Mouse (Mus musculus) left cerebral cortex, postnatal 14 days (tissue): ENCODE results near the gene Rad51. TPM values are rescaled to one million over a fixed set of nuclear protein-coding genes. Genes with fewer than 3 reads are reported as not detected.

Experiments
- DNase-seq, 2 experiments: peaks; one replicate each; pipeline ENCODE4 v3.0.0; 2021 to 2022; ENCODE audit warnings: low spot score in 2 of 2, mixed read lengths in 1 of 2
- intact Hi-C: fragments of 180-260 bp; cut with DNase I; formaldehyde crosslinking; loops from one replicate; pipeline ENCODE4 v1.15.1; 2025
- total RNA-seq, 2 experiments: library from RNA; stranded (reverse); gene quantifications; 2 replicates each; pipeline ENCODE4 v1.2.3; 2021

Gene Rad51
- total RNA-seq, 2 experiments from 2014 or later = 1.5 to 3.3 TPM

DNA sequence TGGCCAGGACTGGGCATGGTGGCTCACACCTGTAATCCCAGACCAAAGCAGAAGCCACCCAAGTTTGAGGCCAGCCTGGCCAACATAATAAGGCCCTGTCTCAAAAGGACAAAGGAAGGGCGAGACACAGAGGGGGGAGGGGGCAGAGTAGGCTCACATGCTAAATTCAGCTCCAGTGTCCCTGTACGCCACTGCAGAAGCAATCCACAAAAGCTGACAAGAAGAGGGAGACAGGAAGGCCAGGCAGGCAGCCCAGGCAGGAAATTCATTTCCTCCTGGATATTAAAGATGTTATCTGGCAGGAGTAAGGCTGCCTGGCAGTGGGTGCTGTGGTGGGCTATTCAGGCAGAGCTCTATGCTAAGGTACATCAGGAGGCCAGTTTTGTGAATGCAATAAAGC, 48.7 kb downstream of the Rad51 start:
- intact Hi-C loops = no loop called here

DNA sequence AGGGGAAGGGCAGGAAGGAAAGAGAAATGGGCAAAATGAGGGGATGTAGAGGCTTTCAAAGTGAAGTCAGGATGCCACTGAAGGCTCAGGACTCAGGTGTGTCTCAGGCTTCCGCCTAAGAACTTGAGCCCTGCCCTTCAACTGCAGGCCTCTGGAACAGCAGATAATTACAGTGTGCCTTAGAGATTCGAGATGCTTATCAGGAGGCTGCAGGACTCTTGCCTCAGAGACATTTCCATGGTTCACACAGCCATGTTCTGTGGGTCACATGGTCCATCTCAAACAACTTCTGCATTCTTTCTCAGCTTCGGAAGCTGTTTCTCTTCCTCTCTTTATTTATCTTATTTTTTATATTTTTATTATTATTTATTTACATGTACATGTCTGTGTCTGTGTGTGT, 50.5 kb downstream of the Rad51 start:
- no peak for DNase-seq
- intact Hi-C loops = no loop called here

More for the DNA sequence above, 48.7 kb downstream of the Rad51 start:
- no peak for DNase-seq

DNA sequence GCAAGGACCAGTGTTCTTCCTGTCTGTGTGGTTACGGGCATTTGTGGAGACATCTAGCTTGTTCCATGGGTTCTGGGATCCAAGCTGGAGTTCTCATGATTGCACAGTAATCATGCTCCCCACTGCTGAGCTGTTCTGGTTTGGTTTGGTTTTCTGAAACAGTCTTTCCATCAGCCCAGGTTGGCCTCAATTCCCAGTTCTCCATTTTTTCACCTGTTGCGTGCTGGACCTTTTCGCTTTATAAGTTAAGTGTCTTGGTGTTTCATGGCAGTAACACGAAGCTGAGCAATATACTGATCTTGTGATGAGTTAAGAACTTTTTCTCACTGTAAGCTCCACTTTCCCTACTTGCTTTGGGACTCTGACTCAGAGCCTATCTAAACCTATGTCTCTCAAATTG, 51.4 kb downstream of the Rad51 start:
- DNase-seq = no peak
- intact Hi-C loops = no loop called here

DNA sequence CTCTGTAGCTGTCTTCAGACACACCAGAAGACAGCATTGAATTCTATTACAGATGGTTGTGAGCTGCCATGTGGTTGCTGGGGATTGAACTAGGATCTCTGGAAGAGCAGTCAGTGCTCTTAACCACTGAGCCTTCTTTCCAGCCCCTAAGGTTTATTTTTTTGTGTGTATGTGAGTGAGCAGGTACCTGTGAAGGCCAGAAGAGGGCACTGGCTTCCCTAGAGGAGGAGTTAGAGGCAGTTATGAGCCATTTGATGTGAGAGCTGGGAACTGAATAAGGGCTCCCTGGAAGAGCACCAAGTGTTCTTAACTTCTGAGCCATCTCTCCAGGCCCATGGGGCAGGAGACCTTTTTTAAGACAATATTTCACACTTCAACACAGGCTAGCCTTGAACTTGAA, 52.8 kb downstream of the Rad51 start:
- intact Hi-C loops = no loop called here
- DNase-seq = no peak

DNA sequence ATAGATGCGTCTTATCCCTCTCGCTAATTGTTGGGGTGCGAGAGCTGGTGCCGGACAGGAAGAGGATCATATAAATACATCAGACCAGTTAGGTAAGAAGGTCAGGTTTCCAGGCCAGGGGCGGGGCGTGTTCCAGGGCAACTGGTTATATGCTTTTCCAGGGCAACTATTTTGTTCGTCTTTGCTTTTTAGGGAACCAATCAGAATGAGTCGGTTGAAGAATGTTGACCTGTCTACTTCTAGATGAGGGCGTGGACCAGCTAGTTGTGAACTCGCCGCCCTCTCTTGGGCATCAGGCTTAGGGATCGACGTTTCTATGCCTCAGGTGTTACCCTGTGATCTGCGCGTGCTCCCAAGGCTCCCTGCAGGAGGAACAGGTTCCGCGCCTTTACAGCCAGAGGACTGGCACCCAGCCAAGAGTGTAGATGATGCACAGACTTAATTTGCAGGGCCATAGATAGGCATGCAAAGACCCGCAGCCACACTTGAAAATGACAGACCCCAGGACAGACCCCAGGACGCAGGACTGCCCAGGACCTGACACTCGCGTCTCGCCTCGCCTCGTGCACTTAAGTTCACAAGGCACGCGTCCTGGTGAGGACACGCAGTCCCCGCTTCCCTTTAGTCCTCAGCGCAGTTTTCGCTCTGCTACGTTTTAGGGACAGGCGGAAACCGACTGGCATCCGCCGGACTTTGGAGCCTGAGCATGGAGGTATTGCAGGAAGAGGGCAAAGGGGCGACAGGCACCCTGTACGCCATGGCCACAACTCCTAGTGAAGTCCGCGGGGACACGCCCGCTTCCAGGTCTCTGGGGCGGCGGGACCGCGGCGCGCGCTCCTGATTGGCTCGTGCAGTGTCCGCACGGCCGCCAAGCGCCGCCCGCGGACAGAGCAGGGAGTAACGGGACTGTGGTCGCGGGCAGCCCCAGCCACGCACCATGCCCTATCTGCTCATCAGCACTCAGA, 54.6 kb downstream of the Rad51 start, which contains the start of gene Gchfr:
Gene Gchfr (plus strand): TSS at position 873 of the 965 bp plus-strand sequence.
- peak in 1 of 2 experiments; percentile 28 for DNase-seq

DNA sequence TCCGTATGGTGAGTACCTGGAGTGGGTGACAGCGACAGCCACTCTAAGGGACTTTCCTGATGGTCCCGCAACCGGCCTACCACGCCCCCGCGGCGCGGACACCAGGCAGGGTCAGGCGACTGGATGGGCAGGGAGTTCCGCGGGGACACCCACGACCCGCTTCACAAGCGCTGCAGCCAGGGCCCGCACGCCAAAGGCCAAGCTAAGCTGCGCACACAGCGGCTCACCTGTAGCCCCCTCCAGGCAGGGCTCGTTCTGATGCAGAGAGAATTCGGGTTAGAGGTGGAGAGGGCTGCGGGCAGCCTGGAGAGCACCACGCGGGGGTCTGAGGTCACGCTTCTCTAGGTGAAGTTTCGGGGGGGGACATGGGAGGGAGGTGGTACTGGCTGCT, 55.3 kb downstream of the Rad51 start:
- intact Hi-C loops = no loop called here
- no peak for DNase-seq

More for the DNA sequence above, 54.6 kb downstream of the Rad51 start, which contains the start of gene Gchfr:
- intact Hi-C loops = no loop called here

DNA sequence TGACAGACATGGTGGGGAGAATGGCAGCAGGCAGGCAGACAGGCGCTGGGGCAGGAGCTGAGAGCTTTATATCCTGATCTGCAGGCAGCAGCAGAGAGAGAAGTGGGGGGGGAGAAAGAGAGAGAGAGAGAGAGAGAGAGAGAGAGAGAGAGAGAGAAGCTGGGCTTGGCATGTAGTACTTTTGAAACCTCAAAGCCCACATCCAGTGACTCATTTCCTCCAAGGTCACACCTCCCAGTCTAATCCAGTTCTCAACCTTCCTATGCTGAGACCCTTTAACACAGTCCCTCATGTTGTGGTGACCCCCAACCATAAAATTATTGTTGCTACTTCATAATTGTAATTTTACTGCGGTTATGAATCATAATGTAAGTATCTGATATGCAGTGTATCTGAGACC, 57.7 kb downstream of the Rad51 start:
- intact Hi-C loops = no loop called here
- DNase-seq = no peak

DNA sequence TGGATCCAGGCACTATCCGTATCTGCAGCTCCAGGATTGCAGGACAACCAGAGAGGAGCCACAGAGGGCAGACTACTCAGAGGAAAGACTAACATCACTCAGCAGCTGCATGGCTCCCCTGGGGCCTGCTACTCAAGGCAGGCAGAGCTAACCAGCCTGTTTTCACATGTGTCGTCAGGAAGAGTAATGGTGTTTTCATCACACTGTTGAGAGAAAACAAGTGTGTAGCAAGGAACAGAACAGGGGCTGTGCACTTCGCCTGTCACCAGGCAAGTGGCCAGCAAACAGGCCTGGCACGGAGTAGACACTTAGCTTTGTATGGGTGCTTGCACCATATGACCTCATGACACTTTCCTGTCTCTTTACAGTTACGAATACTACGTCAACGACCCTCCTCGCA, 59.0 kb downstream of the Rad51 start:
- no peak for DNase-seq
- intact Hi-C loops = no loop called here

DNA sequence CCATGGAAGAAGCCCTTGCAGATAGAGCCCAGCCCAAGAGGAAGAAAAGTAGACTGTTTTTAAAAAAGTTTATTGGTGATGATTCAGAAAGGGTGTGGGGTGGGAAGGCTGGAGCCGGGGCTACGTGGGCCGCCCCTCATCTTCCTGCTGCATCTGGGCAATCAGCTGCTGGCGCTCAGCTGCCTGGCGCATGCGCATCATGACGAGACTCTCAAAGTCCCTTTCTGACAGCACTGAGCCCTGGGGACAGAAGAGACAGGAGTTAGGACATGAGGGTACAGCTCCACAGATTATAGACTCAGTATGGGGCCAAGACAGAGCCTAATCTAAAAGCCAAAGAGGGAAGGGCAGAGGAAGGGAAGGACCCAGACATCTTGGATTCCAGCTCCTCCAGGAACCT, 59.9 kb downstream of the Rad51 start:
- intact Hi-C loops = no loop called here

DNA sequence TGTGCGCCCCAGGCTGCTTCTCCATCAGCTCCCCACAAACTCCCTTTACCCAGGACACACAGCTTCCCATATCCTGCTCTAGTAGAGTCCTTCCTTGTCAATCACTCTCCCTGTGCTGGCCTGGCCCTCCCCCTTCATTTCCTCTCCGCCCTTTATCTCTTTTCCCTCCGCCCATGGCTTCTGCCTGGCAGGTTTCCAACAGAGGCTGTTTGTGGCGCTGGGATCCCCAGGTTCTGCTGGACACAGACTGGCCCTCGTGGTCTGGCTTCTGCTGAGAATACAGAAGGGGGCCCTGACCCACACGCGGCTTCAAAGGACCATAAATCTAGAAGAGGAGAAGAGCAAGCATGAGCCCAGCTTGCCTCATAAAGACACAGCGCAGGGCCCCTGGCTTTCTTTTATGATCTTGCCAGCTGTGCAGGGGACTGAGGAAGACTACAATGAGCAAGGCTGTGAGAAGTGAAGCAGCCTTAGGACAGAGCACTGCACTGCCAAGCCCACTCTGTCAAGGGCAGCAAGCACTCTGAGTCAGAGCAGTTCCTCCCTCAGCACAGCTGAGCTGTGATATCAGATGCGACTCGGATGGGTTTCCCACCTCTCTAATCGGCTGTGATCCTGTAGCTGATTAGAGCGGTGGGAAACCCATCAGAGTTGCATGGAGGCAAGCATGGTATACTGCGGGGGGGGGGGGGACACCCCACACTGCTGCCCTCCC, 60.4 kb downstream of the Rad51 start:
- peak in 1 of 2 experiments; percentile 33 for DNase-seq

More for the DNA sequence above, 59.9 kb downstream of the Rad51 start:
- no peak for DNase-seq

DNA sequence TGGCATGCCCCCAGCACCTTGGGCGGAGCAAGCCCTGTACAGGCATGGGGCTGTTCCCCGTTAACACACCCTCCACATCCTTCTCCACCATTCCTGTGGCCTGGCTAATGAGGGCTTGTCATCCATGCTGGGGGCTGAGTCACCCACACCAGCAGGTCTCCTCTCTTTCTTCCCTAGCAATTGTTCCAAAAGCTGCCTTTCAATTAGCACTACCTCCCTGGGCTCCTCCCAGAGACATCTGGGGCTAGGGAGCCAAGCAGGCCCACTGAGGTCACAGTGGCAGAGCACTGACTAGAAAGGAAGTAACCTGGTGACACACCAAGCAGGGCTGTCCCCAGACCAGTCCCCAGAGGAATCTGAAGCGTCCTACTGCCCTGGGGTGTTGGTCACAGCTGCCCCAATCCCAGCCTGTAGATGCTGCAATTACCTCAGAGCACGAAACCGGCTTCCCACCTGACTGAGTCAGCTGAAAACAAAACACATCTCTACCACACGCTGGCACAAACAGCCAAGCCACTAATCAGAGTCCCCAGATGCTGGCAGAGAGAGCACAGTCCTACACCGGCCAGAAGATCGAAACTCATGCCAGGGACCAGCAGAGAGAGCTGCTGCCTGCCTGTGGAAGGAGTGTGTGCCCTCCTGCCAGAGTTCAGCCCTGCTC, 61.5 kb downstream of the Rad51 start, which contains the start of gene Gm14137:
Gene Gm14137 (plus strand): TSS at position 519 of the 661 bp plus-strand sequence.
- no peak for DNase-seq
- intact Hi-C loops = no loop called here

More for the DNA sequence above, 60.4 kb downstream of the Rad51 start:
- intact Hi-C loops = no loop called here

DNA sequence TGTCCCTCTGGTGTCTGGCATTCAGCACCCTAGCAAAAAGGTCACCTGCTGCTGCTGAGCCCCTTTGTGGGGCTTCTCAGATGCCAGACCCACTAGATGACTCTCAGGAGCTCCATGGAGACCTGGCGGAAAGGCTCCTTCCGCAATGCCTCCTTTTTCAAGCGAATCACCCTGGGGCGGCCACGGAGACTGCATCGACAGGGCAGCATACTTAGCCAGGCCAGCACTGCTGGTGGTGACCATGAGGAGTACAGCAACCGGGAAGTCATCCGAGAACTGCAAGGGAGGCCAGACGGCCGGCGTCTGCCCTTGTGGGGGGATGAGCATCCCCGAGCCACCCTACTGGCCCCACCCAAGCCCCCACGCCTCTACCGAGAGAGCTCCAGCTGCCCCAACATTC, 62.3 kb downstream of the Rad51 start:
- intact Hi-C loops = no loop called here
- DNase-seq = no peak

DNA sequence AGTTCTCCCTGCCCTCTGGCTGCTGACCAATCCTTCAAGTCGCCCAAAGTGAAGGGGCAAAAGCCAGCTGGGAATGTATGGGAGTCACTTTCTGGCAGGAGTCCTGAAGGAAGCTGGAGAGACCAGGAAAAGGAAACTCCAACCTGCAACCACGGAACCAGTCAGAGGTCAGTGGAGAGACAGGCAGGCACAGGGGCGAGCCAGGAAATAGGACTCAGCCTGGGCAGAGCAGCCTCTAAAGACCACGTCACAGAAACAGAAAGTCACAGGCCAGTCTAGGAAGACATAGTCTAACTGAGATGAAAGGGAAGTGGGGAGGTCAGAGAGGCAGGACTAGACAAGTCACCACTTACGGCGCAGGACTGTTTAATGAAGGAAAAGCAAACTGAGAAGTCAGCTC, 63.0 kb downstream of the Rad51 start:
- intact Hi-C loops = no loop called here
- DNase-seq = no peak

DNA sequence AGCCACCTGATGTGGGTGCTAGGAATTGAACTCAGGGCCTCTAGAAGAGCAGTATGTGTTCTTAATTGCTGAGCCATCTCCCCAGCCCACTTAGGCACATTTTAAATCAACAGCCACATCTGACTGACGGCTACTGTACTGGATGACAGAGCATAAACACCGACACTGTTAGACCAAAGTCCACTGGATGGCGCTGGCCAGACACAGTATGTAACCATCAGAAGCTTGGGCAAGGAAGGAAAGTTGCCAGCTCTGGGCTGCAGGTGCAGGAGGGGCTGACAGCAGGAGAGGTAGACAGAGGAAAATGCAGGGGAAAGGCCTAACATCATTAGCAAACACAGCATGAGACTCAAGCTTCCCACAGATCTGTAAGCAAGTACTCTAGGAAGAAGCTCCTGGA, 64.2 kb downstream of the Rad51 start:
- intact Hi-C loops = no loop called here
- DNase-seq = no peak

DNA sequence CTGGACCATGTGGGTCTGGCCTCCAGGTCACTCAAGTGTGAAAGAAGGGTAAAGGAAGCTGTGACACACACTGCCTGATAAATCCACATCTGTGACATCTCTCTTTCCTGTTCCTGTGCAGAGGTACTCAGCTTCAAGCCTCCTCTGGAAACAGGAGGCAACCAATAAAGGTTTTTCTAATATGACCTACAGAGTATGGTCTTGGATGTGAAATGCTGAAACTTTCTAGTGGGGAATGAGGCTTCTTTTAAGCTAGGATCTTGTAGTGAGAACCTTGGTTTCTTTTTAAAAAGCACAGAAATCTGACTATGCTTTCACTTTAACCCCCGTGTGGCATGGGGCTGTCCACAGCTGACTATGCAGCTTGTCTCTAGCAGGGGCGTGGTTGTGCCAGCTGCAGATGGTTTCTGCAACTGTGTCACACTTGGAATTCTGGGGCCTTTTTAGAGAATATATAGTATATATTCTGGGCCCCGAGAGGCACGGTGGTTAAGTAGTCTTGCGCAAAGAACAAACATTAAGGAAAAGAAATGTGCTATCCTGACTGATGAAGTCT, 64.9 kb downstream of the Rad51 start:
- DNase-seq = no peak
- intact Hi-C loops = no loop called here

DNA sequence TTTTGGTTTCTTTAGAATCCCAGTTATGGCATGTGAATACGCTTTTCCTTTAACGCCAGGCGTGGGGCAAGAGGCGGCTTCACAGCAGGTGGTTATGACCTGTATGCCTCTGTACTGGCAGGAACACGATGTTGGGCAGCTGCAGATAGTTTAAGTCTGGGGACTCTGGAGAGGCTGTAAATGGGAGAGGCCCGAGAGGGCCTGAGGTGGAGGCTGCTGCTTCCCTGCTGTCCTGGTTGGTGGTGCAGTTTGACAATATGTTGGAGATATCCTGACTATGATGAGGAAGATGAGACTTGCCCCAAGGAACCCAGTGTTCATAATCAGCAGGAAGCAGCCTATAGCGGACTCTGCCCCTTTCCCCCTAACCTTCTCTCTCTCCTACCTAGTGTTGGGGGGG, 70.3 kb downstream of the Rad51 start:
- intact Hi-C loops = no loop called here
- no peak for DNase-seq

DNA sequence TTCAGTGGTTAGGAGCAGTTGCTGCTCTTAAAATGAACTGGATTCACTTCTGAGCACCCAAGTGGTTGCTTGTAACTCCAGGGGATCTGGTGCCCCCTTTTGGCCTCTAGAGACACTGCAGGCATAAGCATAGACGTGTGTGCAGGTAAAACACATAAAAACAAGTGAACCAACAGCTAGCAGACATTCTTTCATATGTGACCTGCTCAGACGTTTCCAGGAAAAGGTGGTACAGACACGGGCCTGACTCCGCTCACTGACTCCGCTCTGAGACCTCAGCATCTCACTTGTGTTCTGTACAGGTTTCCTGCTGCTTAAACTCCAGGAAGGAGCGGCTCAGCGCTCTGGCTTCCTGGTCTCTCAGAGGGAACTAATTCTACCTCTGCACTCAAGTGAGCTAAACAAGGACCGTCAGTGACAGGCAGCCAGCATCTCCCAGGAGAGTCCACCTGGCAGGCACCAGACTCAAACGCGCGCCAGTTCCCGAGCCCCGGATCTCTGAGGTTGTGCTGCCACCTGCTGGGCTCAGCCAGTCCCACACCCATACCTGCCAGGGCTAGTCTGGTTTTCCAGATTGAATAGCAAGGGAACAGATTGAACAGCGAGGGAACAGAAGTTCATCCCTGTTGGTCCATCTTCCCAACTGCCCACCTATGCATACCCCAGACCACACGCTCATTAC, 76.6 kb downstream of the Rad51 start:
- DNase-seq = peak; percentile 73 to 83
- intact Hi-C loops = loop anchor here (5.0 kb wide), 1 partner anchor 142 kb away; the partner anchor contains the start of gene Knl1

DNA sequence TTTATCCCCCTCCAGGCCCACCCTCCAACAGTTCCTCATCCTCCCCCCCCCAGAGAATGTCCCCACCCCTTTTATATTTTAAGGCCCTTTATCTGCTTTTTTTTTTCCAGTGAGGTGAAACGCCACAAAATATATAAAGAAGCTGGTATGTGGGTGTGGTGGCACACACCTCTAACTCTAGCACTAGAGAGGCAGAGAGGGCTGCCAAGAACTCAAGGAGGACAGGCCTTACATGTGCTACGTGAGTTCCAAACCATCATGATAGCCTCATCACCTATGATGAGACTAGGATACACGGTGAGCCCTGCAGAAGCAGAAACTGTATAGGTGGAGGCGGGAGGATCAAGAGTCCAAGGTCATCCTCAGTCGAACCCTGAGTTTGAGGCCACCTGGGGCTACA, 78.4 kb downstream of the Rad51 start:
- intact Hi-C loops = no loop called here

DNA sequence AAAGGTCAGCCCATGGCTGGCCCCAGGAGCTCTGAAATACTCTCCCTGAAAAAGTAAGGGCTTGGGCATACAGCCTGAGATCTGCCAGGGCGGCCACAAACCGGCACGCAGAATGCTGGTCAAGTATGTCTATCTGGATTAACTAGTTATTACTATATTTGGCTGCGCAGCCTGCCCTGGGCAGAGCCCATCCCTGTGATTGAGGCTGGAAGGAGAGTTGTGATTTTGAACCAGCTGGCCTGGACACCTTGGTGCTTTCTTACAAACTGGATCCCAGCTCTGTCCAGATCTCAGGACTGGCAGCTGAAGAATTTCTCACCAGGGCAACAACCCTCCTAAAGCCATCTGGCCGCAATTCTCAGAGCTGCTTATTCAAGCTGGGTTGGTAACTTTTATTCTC, 81.5 kb downstream of the Rad51 start:
- no peak for DNase-seq
- intact Hi-C loops = no loop called here

More for the DNA sequence above, 78.4 kb downstream of the Rad51 start:
- no peak for DNase-seq
